Mouse (Mus musculus) effector memory CD4-positive, alpha-beta T cell, adult 7 months (primary cell): ENCODE measurements around the gene Tmprss3. TPM values are rescaled to one million over a fixed set of nuclear protein-coding genes. Genes with fewer than 3 reads are reported as not detected.

Experiments
- polyA plus RNA-seq: library from polyadenylated mRNA; unstranded; fragments of 100-300 nt; shearing (Covaris generic); gene quantifications from one replicate; pipeline ENCODE4 v1.2.1, GENCODE M21; 2017

Gene Tmprss3
- not detected for polyA plus RNA-seq

GRCm38 (mm10) chr17:31198877-31199276, at the start of gene Tmprss3:
Tmprss3 (minus strand) TSS chr17:31198977.

GRCm38 (mm10) chr17:31207771-31208334, 9.1 kb upstream of the Tmprss3 start, which contains the start of gene Ubash3a:
Ubash3a (plus strand) TSS chr17:31207873.

GRCm38 (mm10) chr17:31165127-31165526, 33.6 kb downstream of the Tmprss3 start, which contains the start of gene Tff1:
Tff1 (minus strand) TSS chr17:31165277.

GRCm38 (mm10) chr17:31144040-31145037, 54.4 kb downstream of the Tmprss3 start, which contains the start of gene Tff2:
Tff2 (minus strand) TSS chr17:31144282.

GRCm38 (mm10) chr17:31129452-31129851, 69.3 kb downstream of the Tmprss3 start, which contains the start of gene Tff3:
Tff3 (minus strand) TSS chr17:31129646.

Other genes starting within 250 kb of the Tmprss3 start
- not detected for gene Umodl1, start 244.3 kb downstream of the Tmprss3 start, polyA plus RNA-seq
- 20.0 TPM for gene Abcg1, start 141.3 kb downstream of the Tmprss3 start, polyA plus RNA-seq
- gene Tff3, start 69.3 kb downstream of the Tmprss3 start, polyA plus RNA-seq = not detected
- gene Tff2, start 54.7 kb downstream of the Tmprss3 start, polyA plus RNA-seq = not detected
- not detected for gene Tff1, start 33.7 kb downstream of the Tmprss3 start, polyA plus RNA-seq
- gene Ubash3a, start 8.9 kb upstream of the Tmprss3 start, polyA plus RNA-seq = 207 TPM
- 0.88 TPM for gene Rsph1, start 78.4 kb upstream of the Tmprss3 start, polyA plus RNA-seq
- gene Slc37a1, start 87.8 kb upstream of the Tmprss3 start, polyA plus RNA-seq = 59.2 TPM
- gene Pde9a, start 187.2 kb upstream of the Tmprss3 start, polyA plus RNA-seq = not detected